Comparison of ENCODE assay signal across 21 mouse cellular contexts in genomic region chr5:16461795-16462194, GRCm38 (mm10).
DNase-seq lines count a peak whose midpoint lies in the region; ATAC-seq and TF ChIP-seq lines count a peak whose summit lies in the region.
"Had no signal": no experiment of that assay in that cellular context is flagged by ENCODE, and none has a peak within 500 bp of the region (broad histone marks: within the 10 kb centered on the region; RNA-seq: fewer than 3 reads in every experiment).

No protein-coding gene starts in this region.

- no peak overlapping the region for H3K27ac ChIP-seq in kidney, adult 2 months (ENCODE audit: insufficient read depth, low read depth, low read length)

- intact Hi-C loops in gastrocnemius, postnatal 36 days (cut with DNase I), result no loop called here
- intact Hi-C loops in left cerebral cortex, postnatal 14 days (cut with DNase I), result no loop called here

- TF ChIP-seq POLR2A in kidney, adult 2 months (IDR thresholded peaks at IDR 0.05; ENCODE audit: low read depth, low read length), result no peak

- DNase-seq in gastrocnemius, postnatal 36 days, result no peak
- DNase-seq in left cerebral cortex, postnatal 14 days (ENCODE audit: low spot score in 2 of 2), result no peak
- no peak for DNase-seq in kidney, adult 2 months
- DNase-seq: adrenal gland, adult 2 months; adrenal gland, adult 8-10 months; adrenal gland, postnatal 10 days; adrenal gland, postnatal 14 days; adrenal gland, postnatal 25 days; adrenal gland, postnatal 36 days; B cell, adult 2 months; cerebellum, adult 11 months; cerebellum, adult 11-12 months; cerebellum, adult 18-20 months had no signal

- H3K27me3 ChIP-seq in kidney, adult 2 months (replicated peaks; ENCODE audit: control insufficient read depth, insufficient read depth, low read length), result no peaks in the 10 kb centered on the region
- H3K27me3 ChIP-seq: CH12.LX had no signal

- H3K4me1 ChIP-seq in kidney, adult 2 months (ENCODE audit: control insufficient read depth, insufficient read depth, low read length), result no peaks in the 10 kb centered on the region

- no peaks in the 10 kb centered on the region for H3K36me3 ChIP-seq in kidney, adult 2 months (ENCODE audit: control insufficient read depth, insufficient read depth, low read length)
- H3K36me3 ChIP-seq: G1E had no signal

- WGBS in kidney, adult 2 months, result 82% methylated on average over 2 of the region's 2 CpGs

- TF ChIP-seq CTCF in kidney, adult 2 months (conservative IDR thresholded peaks at IDR 0.05; ENCODE audit: insufficient read depth, insufficient read length, low read depth, low read length), result no peak

- H3K4me3 ChIP-seq in kidney, adult 2 months (ENCODE audit: insufficient read depth, low read depth, low read length), result no peak overlapping the region

- ATAC-seq in granulocyte monocyte progenitor cell, adult 5-6 weeks (replicated peaks; ENCODE audit: poor library complexity, severe bottlenecking), result peak; percentile 52
- ATAC-seq in megakaryocyte, adult 5-6 weeks (ENCODE audit: poor library complexity, severe bottlenecking), result peak; percentile 51
- ATAC-seq in megakaryocyte progenitor cell, adult 5-6 weeks (replicated peaks; ENCODE audit: poor library complexity), result peak; percentile 35; the same call in 1 of the 2 replicates
- ATAC-seq: activated CD4-positive, CD25-positive, alpha-beta regulatory T cell, adult 4 months; CD4-positive, CD25-positive, alpha-beta regulatory T cell, adult 4 months; Patski had no signal
